Mouse (Mus musculus) limb, embryonic 15.5 days (tissue): ENCODE data around the gene Dpp10. TPM values are rescaled to one million over a fixed set of nuclear protein-coding genes. Genes with fewer than 3 reads are reported as not detected.

ENCODE experiments used
- ATAC-seq: fragments of 200-750 bp; cut with Nextera tagmentation; 2 replicates; pipeline ENCODE4 v1.8.0; 2017; ENCODE audit warnings: low read depth, moderate TSS enrichment; ENCODE audit not compliant: insufficient number of reproducible peaks, low FRiP score, low TSS enrichment
- H3K27ac ChIP-seq: fragments of 300-500 bp; sonication (generic); 2 replicates; pipeline ENCODE4 v1.5.1; 2015; ENCODE audit warnings: moderate library complexity, mild to moderate bottlenecking, inconsistent platforms
- H3K27me3 ChIP-seq: fragments of 300-500 bp; sonication (generic); 2 replicates; pipeline ENCODE4 v1.6.1; 2015; ENCODE audit warnings: inconsistent platforms
- H3K36me3 ChIP-seq: fragments of 300-500 bp; sonication (generic); 2 replicates; pipeline ENCODE4 v1.6.1; 2015; ENCODE audit warnings: inconsistent platforms
- H3K4me1 ChIP-seq: fragments of 300-500 bp; sonication (generic); 2 replicates; pipeline ENCODE4 v1.6.1; 2015; ENCODE audit warnings: inconsistent platforms
- H3K4me2 ChIP-seq: fragments of 300-500 bp; sonication (generic); 2 replicates; pipeline ENCODE4 v1.6.1; 2015; ENCODE audit warnings: mild to moderate bottlenecking, inconsistent platforms
- H3K4me3 ChIP-seq: fragments of 300-500 bp; sonication (generic); 2 replicates; pipeline ENCODE4 v1.5.1; 2015; ENCODE audit warnings: mild to moderate bottlenecking, inconsistent platforms
- H3K9ac ChIP-seq: fragments of 300-500 bp; sonication (generic); 2 replicates; pipeline ENCODE4 v1.6.1; 2015; ENCODE audit warnings: inconsistent platforms
- H3K9me3 ChIP-seq: fragments of 300-500 bp; sonication (generic); 2 replicates; pipeline ENCODE4 v1.6.1; 2016; ENCODE audit warnings: inconsistent platforms
- WGBS: fragments of 180-500 bp; shearing (Covaris S2); methylation state at CpG from one replicate; pipeline ENCODE4 v1.1.7; 2015; 5-methylcytosine and 5-hydroxymethylcytosine counted together
- polyA plus RNA-seq: library from polyadenylated mRNA; unstranded; fragments of >200 nt; fragmentation: Nextera tagmentation; extraction: Ambion mirVana; gene quantifications from 2 replicates; pipeline ENCODE4 v1.2.1, GENCODE M21; 2015

Dpp10 gene
- polyA plus RNA-seq, 1 experiment from 2014 or later: 0.46 TPM

DNA sequence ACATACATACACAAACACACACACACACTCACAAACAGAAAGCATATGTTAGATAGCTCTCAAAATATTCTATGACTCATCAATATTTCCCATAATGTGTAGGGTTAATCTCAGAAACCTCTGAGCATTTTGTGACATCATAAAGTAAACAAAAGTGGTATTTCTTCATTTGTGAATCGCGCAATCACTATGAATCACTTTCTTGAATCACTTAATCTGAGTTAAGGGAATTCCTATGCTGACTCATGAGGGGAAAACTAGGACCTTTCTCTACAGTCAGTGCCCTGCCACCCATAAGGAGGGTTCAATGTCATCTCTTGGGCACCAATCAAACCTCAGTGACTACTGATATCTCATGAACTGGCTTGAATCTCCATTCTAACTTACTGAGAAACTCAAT, 465.2 kb downstream of the Dpp10 start:
- no peak overlapping the region for H3K4me3 ChIP-seq

DNA sequence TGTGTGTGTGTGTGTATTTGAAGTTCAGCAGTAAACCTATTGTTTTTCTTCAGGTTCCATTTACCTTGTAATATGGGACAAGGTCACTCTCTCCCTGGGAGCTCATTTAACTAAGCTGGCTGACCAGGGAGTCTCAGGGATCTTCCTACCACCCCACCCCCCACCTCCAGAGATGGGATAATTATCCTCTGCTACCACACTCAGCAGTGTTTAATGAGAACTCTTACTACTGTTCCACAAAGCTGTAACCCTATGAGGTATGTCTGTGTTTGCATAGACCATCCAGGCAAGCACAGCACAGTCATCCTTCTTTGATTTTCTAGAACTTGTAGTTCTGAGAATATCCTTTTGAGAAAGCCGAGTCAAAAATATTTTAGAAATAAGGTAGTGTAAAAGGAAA, 471.6 kb downstream of the Dpp10 start:
- ATAC-seq: no peak
- Histone ChIP-seq H3K9me3 (no peaks in the 10 kb centered on the region), H3K27ac (no peak overlapping the region), H3K4me1 (no peaks in the 10 kb centered on the region), H3K9ac (no peak overlapping the region), H3K27me3 (no peaks in the 10 kb centered on the region), H3K4me2 (no peak overlapping the region), H3K36me3 (no peaks in the 10 kb centered on the region), H3K4me3 (no peak overlapping the region)
- 76% methylated on average over 1 of the region's 1 CpGs for WGBS

More for the DNA sequence above, 465.2 kb downstream of the Dpp10 start:
- Histone ChIP-seq H3K27ac (no peak overlapping the region), H3K4me2 (no peak overlapping the region), H3K4me1 (no peaks in the 10 kb centered on the region), H3K9ac (no peak overlapping the region), H3K27me3 (no peaks in the 10 kb centered on the region), H3K9me3 (no peaks in the 10 kb centered on the region), H3K36me3 (no peaks in the 10 kb centered on the region)
- no peak for ATAC-seq
- WGBS: 99% methylated on average over 2 of the region's 2 CpGs

DNA sequence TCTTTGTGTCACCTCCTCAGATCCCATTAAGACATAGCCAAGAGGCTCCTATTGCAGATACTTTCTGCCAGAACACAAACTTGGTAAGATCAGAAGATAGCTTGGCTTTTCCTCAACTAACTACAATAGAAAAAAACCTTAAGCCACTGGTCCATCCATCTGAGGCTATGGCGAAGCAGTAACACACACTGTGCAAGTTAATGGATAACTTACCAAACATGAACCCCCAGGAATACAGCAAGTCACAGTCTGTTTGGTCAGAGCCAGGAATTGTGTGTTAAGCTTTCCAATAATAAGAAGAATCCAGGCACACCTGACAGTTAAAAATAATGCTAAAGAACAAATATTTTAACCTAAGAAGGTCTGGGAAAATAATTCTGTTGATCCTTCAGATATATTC, 502.9 kb downstream of the Dpp10 start:
- H3K4me1 ChIP-seq: no peaks in the 10 kb centered on the region
- no peaks in the 10 kb centered on the region for H3K36me3 ChIP-seq
- H3K4me2 ChIP-seq: no peak overlapping the region
- no peak overlapping the region for H3K27ac ChIP-seq
- no peaks in the 10 kb centered on the region for H3K9me3 ChIP-seq
- H3K27me3 ChIP-seq: no peaks in the 10 kb centered on the region
- WGBS: 80% methylated on average over 1 of the region's 1 CpGs
- H3K4me3 ChIP-seq: no peak overlapping the region
- H3K9ac ChIP-seq: no peak overlapping the region
- no peak for ATAC-seq

GRCm38 (mm10) chr1:123467729-123468128, 577.6 kb downstream of the Dpp10 start:
- Histone ChIP-seq H3K9me3 (no peaks in the 10 kb centered on the region), H3K4me2 (no peak overlapping the region), H3K4me3 (no peak overlapping the region), H3K27me3 (no peaks in the 10 kb centered on the region), H3K9ac (no peak overlapping the region), H3K27ac (no peak overlapping the region), H3K4me1 (no peaks in the 10 kb centered on the region), H3K36me3 (no peaks in the 10 kb centered on the region)
- WGBS: 32% methylated on average over 1 of the region's 1 CpGs
- no peak for ATAC-seq

- H3K27me3 ChIP-seq: no peaks in the 10 kb centered on the region
- H3K4me2 ChIP-seq: no peak overlapping the region
- no peak overlapping the region for H3K4me3 ChIP-seq
- no peaks in the 10 kb centered on the region for H3K36me3 ChIP-seq
- H3K27ac ChIP-seq: no peak overlapping the region
- H3K9me3 ChIP-seq: no peaks in the 10 kb centered on the region
- no peak for ATAC-seq
- WGBS: 58% methylated on average over 1 of the region's 1 CpGs
- no peak overlapping the region for H3K9ac ChIP-seq
- no peaks in the 10 kb centered on the region for H3K4me1 ChIP-seq
Measured at GRCm38 (mm10) chr1:123414163-123414562, 631.2 kb downstream of the Dpp10 start.

GRCm38 (mm10) chr1:123351300-123351699, 694.1 kb downstream of the Dpp10 start:
- no peak for ATAC-seq
- Histone ChIP-seq H3K9ac (no peak overlapping the region), H3K27ac (no peak overlapping the region), H3K4me1 (no peaks in the 10 kb centered on the region), H3K4me3 (no peak overlapping the region), H3K9me3 (no peaks in the 10 kb centered on the region), H3K36me3 (no peaks in the 10 kb centered on the region), H3K4me2 (no peak overlapping the region), H3K27me3 (no peaks in the 10 kb centered on the region)
- 59% methylated on average over 2 of the region's 2 CpGs for WGBS

- no peaks in the 10 kb centered on the region for H3K27me3 ChIP-seq
- H3K4me3 ChIP-seq: no peak overlapping the region
- H3K27ac ChIP-seq: no peak overlapping the region
- H3K9ac ChIP-seq: no peak overlapping the region
- H3K9me3 ChIP-seq: no peaks in the 10 kb centered on the region
- no peaks in the 10 kb centered on the region for H3K4me1 ChIP-seq
- no peak overlapping the region for H3K4me2 ChIP-seq
- WGBS: 70% methylated on average over 1 of the region's 1 CpGs
- H3K36me3 ChIP-seq: no peaks in the 10 kb centered on the region
- no peak for ATAC-seq
Measured at GRCm38 (mm10) chr1:123337877-123338276, 707.5 kb downstream of the Dpp10 start.

GRCm38 (mm10) chr1:123316886-123317285, 728.5 kb downstream of the Dpp10 start:
- no peaks in the 10 kb centered on the region for H3K9me3 ChIP-seq
- no peak overlapping the region for H3K9ac ChIP-seq
- H3K27ac ChIP-seq: no peak overlapping the region
- H3K4me1 ChIP-seq: no peaks in the 10 kb centered on the region
- ATAC-seq: no peak
- H3K4me2 ChIP-seq: no peak overlapping the region
- H3K4me3 ChIP-seq: no peak overlapping the region
- H3K36me3 ChIP-seq: no peaks in the 10 kb centered on the region
- 80% methylated on average over 2 of the region's 2 CpGs for WGBS
- H3K27me3 ChIP-seq: no peaks in the 10 kb centered on the region
